8 mouse cellular contexts compared by ENCODE assay signal in genomic region chr16:84735166-84736105, GRCm38 (mm10). TPM values are rescaled to one million over a fixed set of nuclear protein-coding genes. Genes with fewer than 3 reads are reported as not detected.
DNase-seq lines count a peak whose midpoint lies in the region; ATAC-seq and TF ChIP-seq lines count a peak whose summit lies in the region.

Mrpl39 (minus strand) TSS chr16:84735742.

- no peaks in the 10 kb centered on the region for H3K27me3 ChIP-seq in heart, embryonic 15.5 days
- no peaks in the 10 kb centered on the region for H3K27me3 ChIP-seq in liver, embryonic 14.5 days (ENCODE audit: control insufficient read depth, insufficient read depth, low read length)
- H3K27me3 ChIP-seq in neural tube, embryonic 11.5 days (ENCODE audit: control insufficient read depth, insufficient read depth, low read length): no peaks in the 10 kb centered on the region
- H3K27me3 ChIP-seq in stomach, postnatal 0 days (ENCODE audit: control insufficient read depth, insufficient read depth, low read length): no peaks in the 10 kb centered on the region

- peaks cover 7% of the 10 kb centered on the region for H3K4me1 ChIP-seq in heart, embryonic 15.5 days (replicated peaks)
- peaks cover 3 to 8% of the 10 kb centered on the region in 2 experiments; a peak in 3 of 4 replicates for H3K4me1 ChIP-seq in liver, embryonic 14.5 days (replicated peaks; ENCODE audit: control insufficient read depth in 2 of 2, insufficient read depth in 2 of 2, low read length in 1 of 2)
- peaks cover 4% of the 10 kb centered on the region for H3K4me1 ChIP-seq in neural tube, embryonic 11.5 days (ENCODE audit: control insufficient read depth, insufficient read depth, low read length)
- 0 out of 2 replicates have a peak, but pooled peaks cover 2% of the 10 kb centered on the region for H3K4me1 ChIP-seq in stomach, postnatal 0 days (replicated peaks; ENCODE audit: control insufficient read depth, insufficient read depth)

- peak; percentile 91 for TF ChIP-seq CTCF in liver, embryonic 14.5 days (IDR thresholded peaks at IDR 0.05; ENCODE audit: low read depth)
- peak; percentile 91 for TF ChIP-seq CTCF in stomach, postnatal 0 days (IDR thresholded peaks at IDR 0.05; ENCODE audit: low read depth)

- under 1% methylated on average over 62 of the region's 66 CpGs for WGBS in heart, embryonic 15.5 days
- WGBS in liver, embryonic 14.5 days (ENCODE audit: insufficient replicate concordance): under 1% methylated on average over 66 of the region's 66 CpGs
- WGBS in neural tube, embryonic 11.5 days: 2% methylated on average over 66 of the region's 66 CpGs
- WGBS in stomach, postnatal 0 days: under 1% methylated on average over 66 of the region's 66 CpGs

- ATAC-seq in CD4-positive, CD25-positive, alpha-beta regulatory T cell, adult 4 months: peak; percentile 96
- peak; percentile 99 for ATAC-seq in heart, embryonic 15.5 days (replicated peaks; ENCODE audit: insufficient number of reproducible peaks, insufficient read depth, low FRiP score, low read depth)
- ATAC-seq in liver, embryonic 14.5 days (ENCODE audit: insufficient read depth): peak; percentile 99
- ATAC-seq in neural tube, embryonic 11.5 days (ENCODE audit: insufficient read depth, low FRiP score, low TSS enrichment): peak; percentile 100
- peak; percentile 99 for ATAC-seq in stomach, postnatal 0 days (ENCODE audit: low FRiP score, low TSS enrichment)

- no peak for TF ChIP-seq EP300 in liver, embryonic 14.5 days (IDR thresholded peaks at IDR 0.05; ENCODE audit: low read depth)
- TF ChIP-seq EP300 in stomach, postnatal 0 days (optimal IDR thresholded peaks at IDR 0.05): no peak

- peaks cover 23% of the 10 kb centered on the region for H3K36me3 ChIP-seq in heart, embryonic 15.5 days
- H3K36me3 ChIP-seq in liver, embryonic 14.5 days (replicated peaks; ENCODE audit: control insufficient read depth, insufficient read depth, low read depth): no peaks in the 10 kb centered on the region; the same call in 1 of the 2 replicates
- H3K36me3 ChIP-seq in neural tube, embryonic 11.5 days (ENCODE audit: control insufficient read depth, insufficient read depth, low read length): no peaks in the 10 kb centered on the region
- H3K36me3 ChIP-seq in stomach, postnatal 0 days (ENCODE audit: control insufficient read depth, insufficient read depth, low read length): 0 out of 2 replicates have a peak, but pooled peaks cover 3% of the 10 kb centered on the region

- peak within 1 kb of the TSS; percentile 80 for H3K4me2 ChIP-seq in heart, embryonic 15.5 days
- peak within 1 kb of the TSS; percentile 83 for H3K4me2 ChIP-seq in liver, embryonic 14.5 days (ENCODE audit: low read depth)
- H3K4me2 ChIP-seq in neural tube, embryonic 11.5 days (ENCODE audit: low read depth): peak within 1 kb of the TSS; percentile 52
- H3K4me2 ChIP-seq in stomach, postnatal 0 days (replicated peaks; ENCODE audit: low read depth): peak within 1 kb of the TSS; percentile 81

- H3K9ac ChIP-seq in heart, embryonic 15.5 days: peak within 1 kb of the TSS; percentile 71
- peak within 1 kb of the TSS; percentile 74 for H3K9ac ChIP-seq in liver, embryonic 14.5 days (replicated peaks)
- H3K9ac ChIP-seq in neural tube, embryonic 11.5 days (ENCODE audit: low read length): peak within 1 kb of the TSS; percentile 81
- peak within 1 kb of the TSS; percentile 84 for H3K9ac ChIP-seq in stomach, postnatal 0 days (ENCODE audit: low read length)

- H3K4me3 ChIP-seq in heart, embryonic 15.5 days: peak within 1 kb of the TSS; percentile 83
- peak within 1 kb of the TSS; percentile 87 to 99 for H3K4me3 ChIP-seq in liver, embryonic 14.5 days (ENCODE audit: insufficient read depth in 1 of 2, low read depth in 2 of 2, low read length in 2 of 2)
- peak within 1 kb of the TSS; percentile 78 for H3K4me3 ChIP-seq in neural tube, embryonic 11.5 days (ENCODE audit: low read depth, low read length)
- H3K4me3 ChIP-seq in stomach, postnatal 0 days (ENCODE audit: low read depth, low read length): peak within 1 kb of the TSS; percentile 80

- peak within 1 kb of the TSS; percentile 86 for H3K27ac ChIP-seq in heart, embryonic 15.5 days
- no peak within 1 kb of the TSS for H3K27ac ChIP-seq in liver, embryonic 14.5 days
- H3K27ac ChIP-seq in neural tube, embryonic 11.5 days (ENCODE audit: low read depth, low read length): peak within 1 kb of the TSS; percentile 35; the same call in 1 of the 2 replicates
- H3K27ac ChIP-seq in stomach, postnatal 0 days (replicated peaks): peak within 1 kb of the TSS; percentile 76

- DNase-seq in c-Kit-negative CD71-positive TER-119-positive erythroid progenitor cells, embryonic 14.5 days (ENCODE audit: low read depth, low spot score): peak; percentile 87
- DNase-seq in fibroblast of lung, adult 2 months (ENCODE audit: low read depth): peak; percentile 89
- peak; percentile 96 to 97 for DNase-seq in kidney, postnatal 25 days
- peak; percentile 83 to 87 (median 85) for DNase-seq in liver, embryonic 14.5 days (ENCODE audit: low read depth in 3 of 3, low spot score in 3 of 3)
- DNase-seq in neural tube, embryonic 11.5 days (ENCODE audit: low spot score): peak; percentile 99
- peak; percentile 97 for DNase-seq in stomach, postnatal 0 days (ENCODE audit: low spot score)

- H3K9me3 ChIP-seq in heart, embryonic 15.5 days (replicated peaks): no peaks in the 10 kb centered on the region
- H3K9me3 ChIP-seq in liver, embryonic 14.5 days (ENCODE audit: control insufficient read depth, low read length): no peaks in the 10 kb centered on the region
- H3K9me3 ChIP-seq in neural tube, embryonic 11.5 days (ENCODE audit: control insufficient read depth, low read length): no peaks in the 10 kb centered on the region
- no peaks in the 10 kb centered on the region for H3K9me3 ChIP-seq in stomach, postnatal 0 days (ENCODE audit: control insufficient read depth, low read length)

RNA-seq across cellular contexts. Expression of gene Mrpl39, which starts in this region (rescaled TPM):
- 10 to 100 TPM; 21.2 to 27.5 TPM for polyA plus RNA-seq in CD4-positive, CD25-positive, alpha-beta regulatory T cell, adult 4 months (2017; shearing (Covaris generic))
- 41.3 and 50.4 TPM in 2 replicates for polyA plus RNA-seq in heart, embryonic 15.5 days (2015; fragmentation: Nextera tagmentation; extraction: Ambion mirVana)
- 9.2 and 19.5 TPM in 2 replicates for polyA plus RNA-seq in liver, embryonic 14.5 days (2012; rRNA removed)
- 26.3 and 28.1 TPM in 2 replicates for polyA plus RNA-seq in liver, embryonic 14.5 days (2014; fragmentation: Nextera tagmentation; extraction: Ambion mirVana)
- 51.7 and 52.7 TPM in 2 replicates for polyA plus RNA-seq in neural tube, embryonic 11.5 days (2014; fragmentation: Nextera tagmentation; extraction: Ambion mirVana)
- polyA plus RNA-seq in stomach, postnatal 0 days (2015; fragmentation: Nextera tagmentation; extraction: Ambion mirVana): 30.2 and 31.2 TPM in 2 replicates
